Mouse (Mus musculus) ES-Bruce4 (cell line): ENCODE results near the gene Rpgrip1. TPM values are rescaled to one million over a fixed set of nuclear protein-coding genes. Genes with fewer than 3 reads are reported as not detected.
A peak's percentile ranks its signal among the peaks of the same experiment; 100 is the strongest.

Experiments used
- H3K27ac ChIP-seq: 2 replicates; pipeline ENCODE4 v1.5.1; 2012; ENCODE audit warnings: low read length, inconsistent platforms; ENCODE audit not compliant: insufficient read depth
- H3K27me3 ChIP-seq: 2 replicates; pipeline ENCODE4 v1.6.1; 2012; ENCODE audit warnings: mild to moderate bottlenecking, low read length, inconsistent platforms; ENCODE audit not compliant: control insufficient read depth, poor library complexity, insufficient read depth, severe bottlenecking
- H3K36me3 ChIP-seq: 2 replicates; pipeline ENCODE4 v1.6.1; 2012; ENCODE audit warnings: inconsistent platforms, mild to moderate bottlenecking, low read length, moderate library complexity; ENCODE audit not compliant: control insufficient read depth, poor library complexity, insufficient read depth, severe bottlenecking
- H3K4me1 ChIP-seq: one replicate; pipeline ENCODE4 v1.8.1; 2011; ENCODE audit warnings: low read length; ENCODE audit not compliant: control insufficient read depth, insufficient read depth
- H3K4me3 ChIP-seq: 2 replicates; pipeline ENCODE4 v1.5.1; 2011; ENCODE audit warnings: low read depth, mild to moderate bottlenecking, low read length
- H3K9ac ChIP-seq: 2 replicates; pipeline ENCODE4 v1.6.1; 2012; ENCODE audit warnings: low read depth, mild to moderate bottlenecking, inconsistent platforms; ENCODE audit not compliant: poor library complexity, severe bottlenecking
- H3K9me3 ChIP-seq: replicated peaks from 2 replicates; pipeline ENCODE4 v1.6.1; 2012; ENCODE audit warnings: mild to moderate bottlenecking, low read length, inconsistent platforms; ENCODE audit not compliant: control insufficient read depth, poor library complexity, insufficient read depth, severe bottlenecking
- CTCF ChIP-seq: IDR thresholded peaks from one replicate; pipeline ENCODE4 v1.8.1; 2011; ENCODE audit warnings: low read depth, low read length
- EP300 ChIP-seq: IDR thresholded peaks from 2 replicates; pipeline ENCODE4 v1.6.1; 2011; ENCODE audit warnings: low read depth, low read length; ENCODE audit not compliant: insufficient read depth
- POLR2A ChIP-seq: IDR thresholded peaks from one replicate; pipeline ENCODE4 v1.8.1; 2011; ENCODE audit warnings: low read length; ENCODE audit not compliant: insufficient read depth
- polyA plus RNA-seq: library from polyadenylated mRNA; stranded (reverse); fragments of >200 nt; gene quantifications from 2 replicates; pipeline ENCODE4 v1.2.4, GENCODE M21; 2011; ENCODE audit warnings: low read depth; ENCODE audit not compliant: missing spikeins, insufficient read depth, insufficient read length

Gene Rpgrip1
- polyA plus RNA-seq, result 6.7 and 9.0 TPM in 2 replicates

DNA sequence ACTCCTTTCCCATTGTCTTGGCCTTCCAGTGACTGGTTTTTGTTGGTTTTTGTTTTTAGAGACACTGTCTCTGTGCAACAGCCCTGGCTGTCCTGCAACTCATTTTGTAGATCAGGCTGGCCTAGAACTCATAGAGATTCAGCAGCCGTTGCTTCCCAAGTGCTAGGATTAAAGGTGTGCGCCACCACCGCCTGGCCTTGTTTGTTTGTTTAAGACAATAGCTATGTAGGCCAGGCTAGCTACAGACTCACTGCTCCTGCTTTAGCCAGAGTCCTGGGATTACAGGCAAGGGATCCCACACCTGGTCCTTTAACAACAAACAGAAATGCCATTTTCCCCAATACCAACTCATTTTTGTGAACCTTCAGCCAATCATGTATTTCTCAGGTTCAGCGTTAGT, at the start of gene Rpgrip1:
Gene Rpgrip1 (plus strand): TSS at position 359 of the 400 bp plus-strand sequence.
- H3K27me3 ChIP-seq, result no peaks in the 10 kb centered on the region
- H3K4me1 ChIP-seq, result no peaks in the 10 kb centered on the region
- H3K9ac ChIP-seq, result no peak within 1 kb of the TSS
- H3K4me3 ChIP-seq, result no peak within 1 kb of the TSS
- no peak for TF ChIP-seq EP300
- TF ChIP-seq POLR2A, result no peak
- TF ChIP-seq CTCF, result no peak
- no peak within 1 kb of the TSS for H3K27ac ChIP-seq
- H3K9me3 ChIP-seq, result no peaks in the 10 kb centered on the region
- H3K36me3 ChIP-seq, result no peaks in the 10 kb centered on the region

DNA sequence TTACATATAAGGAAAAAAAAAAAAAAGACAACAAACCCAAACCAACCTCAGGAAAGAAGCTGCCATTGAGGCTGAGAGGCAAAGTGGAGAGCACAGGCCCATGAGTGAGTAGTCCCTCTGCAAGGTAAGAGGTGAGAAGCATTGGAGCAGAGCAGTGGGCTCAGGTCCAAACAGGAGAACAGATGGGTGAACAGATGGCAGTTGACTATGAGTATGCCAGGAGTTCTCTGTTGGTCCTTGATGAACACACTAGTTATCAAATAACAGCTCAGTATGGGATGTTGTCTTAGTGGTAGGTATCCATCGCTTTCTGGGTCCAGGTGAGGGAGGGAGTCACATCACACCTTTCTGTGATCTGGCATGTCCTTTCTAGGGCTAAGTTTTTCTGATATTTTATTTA, 49.7 kb upstream of the Rpgrip1 start:
- no peaks in the 10 kb centered on the region for H3K9me3 ChIP-seq

DNA sequence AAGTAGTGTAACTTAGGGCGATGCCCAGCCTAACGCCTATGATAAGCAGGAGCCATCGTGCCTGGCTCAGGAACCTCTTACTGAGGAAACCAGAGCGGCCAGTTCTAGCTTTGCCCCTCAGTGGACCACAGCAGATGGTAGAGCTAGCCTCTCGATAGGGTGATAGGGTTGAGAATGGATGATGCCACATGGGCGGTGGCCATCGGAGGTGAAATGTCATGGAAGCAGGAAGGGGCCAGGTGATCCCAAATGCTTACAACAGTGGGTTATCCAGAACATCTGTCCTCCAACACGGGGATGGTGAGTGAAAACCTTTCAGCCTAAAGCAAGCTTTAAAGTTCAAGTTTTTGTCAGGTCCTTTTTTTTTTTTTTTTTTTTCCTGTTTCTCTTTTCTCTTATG, 48.7 kb upstream of the Rpgrip1 start:
- H3K9me3 ChIP-seq, result no peaks in the 10 kb centered on the region

More for the DNA sequence above, 49.7 kb upstream of the Rpgrip1 start:
- H3K4me1 ChIP-seq, result peaks cover 1% of the 10 kb centered on the region
- no peak overlapping the region for H3K27ac ChIP-seq
- no peak overlapping the region for H3K4me3 ChIP-seq
- TF ChIP-seq CTCF (no peak), POLR2A (no peak), EP300 (no peak)
- H3K27me3 ChIP-seq, result no peaks in the 10 kb centered on the region
- no peaks in the 10 kb centered on the region for H3K36me3 ChIP-seq
- no peak overlapping the region for H3K9ac ChIP-seq

DNA sequence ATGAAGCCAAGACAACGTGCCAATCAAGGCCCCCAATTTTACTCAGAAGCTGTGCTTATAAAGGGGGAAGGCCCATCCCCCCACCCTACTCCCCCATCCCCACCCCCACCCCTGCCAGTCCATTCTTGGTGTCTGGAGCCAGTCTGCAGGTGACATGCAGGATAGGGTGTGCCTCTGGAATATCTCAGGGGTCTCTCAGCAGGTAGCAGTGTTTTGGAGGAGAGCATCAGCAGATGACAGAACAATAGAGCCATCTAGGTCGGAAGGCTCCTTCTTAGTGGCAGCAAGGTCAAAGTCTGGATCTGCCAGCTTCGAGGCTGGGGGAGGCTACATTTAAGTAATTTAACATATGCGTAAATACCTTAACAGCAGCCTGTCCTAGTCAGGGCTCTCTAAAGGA, 44.4 kb upstream of the Rpgrip1 start:
- no peak overlapping the region for H3K4me3 ChIP-seq
- H3K4me1 ChIP-seq, result peaks cover 3% of the 10 kb centered on the region
- peak; percentile 69 for TF ChIP-seq EP300
- no peak for TF ChIP-seq POLR2A
- H3K9me3 ChIP-seq, result no peaks in the 10 kb centered on the region
- H3K27ac ChIP-seq, result peak overlapping the region; percentile 84
- H3K9ac ChIP-seq, result no peak overlapping the region
- H3K27me3 ChIP-seq, result no peaks in the 10 kb centered on the region
- no peaks in the 10 kb centered on the region for H3K36me3 ChIP-seq

More for the DNA sequence above, 48.7 kb upstream of the Rpgrip1 start:
- H3K27me3 ChIP-seq, result no peaks in the 10 kb centered on the region
- H3K27ac ChIP-seq, result no peak overlapping the region
- H3K9ac ChIP-seq, result no peak overlapping the region
- H3K4me3 ChIP-seq, result no peak overlapping the region
- TF ChIP-seq EP300 (no peak), CTCF (no peak), POLR2A (no peak)
- H3K36me3 ChIP-seq, result no peaks in the 10 kb centered on the region
- H3K4me1 ChIP-seq, result peaks cover 3% of the 10 kb centered on the region

DNA sequence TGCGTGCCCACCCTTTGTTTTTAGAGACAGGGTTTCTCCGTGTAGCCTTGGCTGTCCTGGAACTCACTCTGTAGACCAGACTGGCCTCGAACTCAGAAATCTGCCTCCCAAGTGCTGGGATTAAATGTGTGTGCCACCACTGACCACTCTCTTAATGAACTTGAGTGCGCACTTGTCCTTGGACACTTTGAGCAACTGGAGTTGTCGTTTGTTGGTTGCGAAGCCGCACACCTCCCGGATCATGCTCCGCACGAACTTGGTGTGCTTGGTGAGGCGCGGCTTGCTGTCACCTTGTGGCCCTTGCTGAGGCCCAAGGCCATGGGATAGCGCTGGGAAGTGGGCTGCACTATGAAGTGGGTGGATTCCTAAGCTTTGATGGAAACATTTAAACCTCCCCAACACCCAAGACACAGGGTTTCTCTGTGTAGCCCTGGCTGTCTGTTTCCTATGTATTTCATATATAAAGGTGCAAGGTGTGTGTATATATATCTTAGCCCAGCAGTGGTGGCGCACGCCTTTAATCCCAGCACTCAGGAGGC, 38.8 kb upstream of the Rpgrip1 start:
- Histone ChIP-seq H3K36me3 (peaks cover 40% of the 10 kb centered on the region), H3K9me3 (no peaks in the 10 kb centered on the region), H3K4me1 (peaks cover 1% of the 10 kb centered on the region), H3K27me3 (no peaks in the 10 kb centered on the region), H3K4me3 (no peak overlapping the region), H3K27ac (no peak overlapping the region), H3K9ac (no peak overlapping the region)
- TF ChIP-seq CTCF (no peak), POLR2A (no peak), EP300 (no peak)

DNA sequence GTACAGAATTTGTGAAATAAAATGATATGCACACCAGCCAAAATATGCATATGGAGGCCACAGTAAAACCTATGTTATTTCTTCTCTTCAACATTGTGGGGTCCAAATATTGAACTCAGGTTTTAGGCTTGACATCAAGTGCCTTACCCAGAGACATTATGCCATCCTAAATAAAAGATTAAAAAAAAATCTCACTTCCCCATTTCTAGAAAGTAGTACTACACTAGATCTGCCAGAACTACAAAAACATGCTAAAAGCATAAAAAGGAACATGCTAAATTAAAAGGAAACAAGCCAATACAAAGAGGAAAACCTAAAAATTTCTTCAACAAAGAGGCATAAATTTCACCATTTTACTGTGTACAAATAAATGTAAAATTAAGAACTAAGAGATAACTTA, 27.4 kb upstream of the Rpgrip1 start:
- Histone ChIP-seq H3K4me3 (no peak overlapping the region), H3K9me3 (no peaks in the 10 kb centered on the region), H3K9ac (no peak overlapping the region), H3K4me1 (no peaks in the 10 kb centered on the region), H3K36me3 (peaks cover 79% of the 10 kb centered on the region), H3K27ac (no peak overlapping the region), H3K27me3 (no peaks in the 10 kb centered on the region)
- TF ChIP-seq EP300 (no peak), CTCF (no peak), POLR2A (no peak)
